Mouse (Mus musculus): ENCODE data around the gene Bak1. TPM values are rescaled to one million over a fixed set of nuclear protein-coding genes. Genes with fewer than 3 reads are reported as not detected.

Gene Bak1
- total RNA-seq, 2 experiments from 2014 or later = 29.7 to 32.1 TPM

DNA sequence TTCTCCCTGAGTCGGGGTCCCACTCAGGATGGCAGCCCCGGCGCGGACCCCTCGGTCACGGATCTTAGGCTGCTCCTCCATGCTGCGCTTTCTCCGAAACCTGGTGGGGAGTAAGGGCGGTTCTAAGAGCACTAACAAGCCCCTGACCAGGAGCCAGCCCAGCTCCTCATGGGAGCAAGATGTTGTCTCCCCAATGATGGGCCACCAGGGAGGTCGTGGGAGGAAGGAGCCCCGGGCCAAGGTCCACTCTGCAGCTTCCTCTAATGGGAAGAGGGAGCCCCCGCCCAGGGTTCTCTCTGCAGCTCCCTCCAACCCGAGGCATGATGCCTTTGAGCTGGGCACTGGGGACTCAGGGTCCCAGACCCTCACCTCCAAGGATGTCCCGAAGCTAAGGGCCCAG lies 622 bp upstream of the Bak1 start:
- intact Hi-C loops (cut with DNase I) = loop anchor here (5.0 kb wide), 1 partner anchor 92 kb away; the partner anchor contains the start of gene Cuta
- DNase-seq (ENCODE audit: extremely low spot score in 1 of 2, low spot score in 2 of 2) = no peak

DNA sequence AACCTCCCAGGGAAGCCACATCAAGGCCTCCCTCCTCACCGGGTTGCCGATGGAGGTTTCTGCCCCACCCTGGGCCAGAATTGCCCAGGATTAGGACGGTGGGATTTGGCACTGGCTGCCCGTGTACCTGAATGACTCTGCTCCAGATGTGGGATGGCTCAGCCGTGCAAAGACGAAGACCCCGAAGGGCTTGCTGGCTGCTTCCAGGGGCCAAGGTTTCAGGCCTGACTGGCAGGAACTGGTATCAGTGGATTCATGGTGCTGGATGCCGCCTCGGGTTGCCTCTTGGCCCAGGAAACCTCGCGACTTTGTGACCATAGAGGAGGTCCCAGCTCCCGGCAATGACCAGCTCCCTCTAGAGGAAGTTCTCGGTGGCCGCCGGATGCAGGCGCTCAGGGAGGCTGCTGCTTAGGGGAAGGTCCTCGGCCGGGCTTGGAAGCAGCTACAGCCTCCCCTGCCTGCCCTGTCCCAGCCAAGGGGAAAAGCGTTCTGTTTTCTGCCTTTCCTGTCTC lies 469 bp downstream of the Bak1 start:
- DNase-seq (ENCODE audit: extremely low spot score in 1 of 2, low spot score in 2 of 2) = peak; percentile 85 to 93
- intact Hi-C loops (cut with DNase I) = loop anchor here (5.0 kb wide), 1 partner anchor 91 kb away; the partner anchor contains the start of gene Cuta

DNA sequence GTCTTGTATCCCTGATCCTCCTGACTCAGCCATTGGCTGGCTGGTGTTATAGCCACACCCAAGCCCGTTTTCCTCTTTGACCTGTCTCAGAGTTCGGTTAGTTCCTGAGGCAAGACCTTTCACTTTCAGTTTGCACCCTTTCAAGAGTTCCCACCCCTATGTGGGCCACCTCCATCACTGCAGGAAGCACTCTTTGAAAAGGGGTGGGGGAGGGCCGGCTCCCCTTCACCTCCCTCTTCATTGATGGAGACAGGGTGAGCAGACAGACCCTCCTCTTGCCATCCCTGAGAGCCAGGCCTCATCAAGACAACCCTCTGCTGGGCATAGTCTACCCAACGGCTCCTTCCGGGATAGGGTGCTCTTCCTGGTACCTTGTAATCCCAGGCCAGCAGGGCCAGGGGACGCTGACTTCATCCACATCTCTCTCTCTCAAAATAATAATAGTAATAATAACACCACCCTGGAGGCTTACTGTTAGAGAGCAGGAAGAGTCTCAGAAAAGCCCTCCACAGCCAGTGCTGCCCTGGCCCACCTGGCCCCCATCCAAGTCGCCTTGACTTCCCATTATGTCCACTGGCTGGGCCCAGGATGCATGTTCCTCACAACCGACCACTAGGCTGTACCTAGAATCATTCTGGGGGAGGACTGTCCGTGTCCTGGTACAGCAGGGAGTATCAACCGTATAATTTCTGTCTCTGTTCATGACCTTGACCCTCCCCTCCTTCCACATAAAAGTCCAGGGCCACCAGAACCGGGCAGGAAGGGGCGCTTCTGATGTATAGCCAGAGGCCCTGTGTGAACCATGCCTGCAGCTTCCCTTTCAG lies 1.1 kb downstream of the Bak1 start:
- DNase-seq (ENCODE audit: extremely low spot score in 1 of 2, low spot score in 2 of 2) = peak in 1 of 2 experiments; percentile 78
- intact Hi-C loops (cut with DNase I) = loop anchor here (5.0 kb wide), 1 partner anchor 90 kb away; the partner anchor contains the start of gene Cuta

DNA sequence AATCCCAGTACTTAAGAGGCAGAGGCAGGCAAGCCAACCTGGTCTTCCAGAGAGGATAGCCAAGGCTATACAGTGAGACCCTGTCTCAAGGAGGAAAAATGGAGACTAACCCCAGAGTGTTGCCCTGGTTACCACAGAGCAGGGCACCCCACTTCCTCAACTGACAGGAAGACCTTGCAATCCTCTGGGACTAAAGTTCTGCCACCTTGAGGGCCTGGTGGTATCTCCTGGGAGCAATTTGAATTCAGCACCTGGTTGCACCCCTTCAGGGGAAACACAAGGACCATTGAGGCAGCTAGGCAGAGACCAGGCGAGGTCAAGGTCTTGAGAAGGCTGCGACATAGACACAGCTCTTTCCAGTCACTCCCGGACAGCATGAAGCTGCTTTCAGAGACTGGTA lies 2.9 kb downstream of the Bak1 start:
- no peak for DNase-seq (ENCODE audit: extremely low spot score in 1 of 2, low spot score in 2 of 2)
- intact Hi-C loops (cut with DNase I) = loop anchor here (5.0 kb wide), 1 partner anchor 89 kb away; the partner anchor contains the start of gene Cuta

DNA sequence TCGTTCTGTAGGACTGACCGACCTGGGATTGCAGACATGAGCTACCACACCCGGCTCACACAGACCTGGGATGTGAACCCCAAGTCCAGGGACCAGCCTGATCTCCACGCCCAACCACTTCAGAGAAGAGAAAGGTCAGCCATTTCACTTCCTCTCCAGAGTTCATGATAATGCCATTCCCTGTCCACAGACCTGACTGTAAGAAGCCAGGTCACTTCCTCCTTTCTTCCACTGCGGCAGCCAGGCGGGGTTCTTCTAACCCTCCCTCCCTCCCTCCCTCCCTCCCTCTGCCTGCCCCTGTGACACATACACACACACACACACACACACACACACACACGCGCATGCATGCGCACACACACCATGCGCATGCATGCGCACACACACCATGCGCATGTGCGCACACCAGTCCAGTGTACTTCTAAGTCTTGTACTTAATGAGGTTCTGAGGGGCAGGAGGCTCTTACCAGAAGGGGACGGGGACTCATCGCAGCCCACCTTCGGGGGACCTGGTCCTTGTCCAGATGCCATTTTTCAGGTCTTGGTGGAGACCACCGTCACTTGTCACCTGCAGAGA lies 3.4 kb downstream of the Bak1 start:
- intact Hi-C loops (cut with DNase I) = loop anchor here (5.0 kb wide), 1 partner anchor 88 kb away; the partner anchor contains the start of gene Cuta
- no peak for DNase-seq (ENCODE audit: extremely low spot score in 1 of 2, low spot score in 2 of 2)

DNA sequence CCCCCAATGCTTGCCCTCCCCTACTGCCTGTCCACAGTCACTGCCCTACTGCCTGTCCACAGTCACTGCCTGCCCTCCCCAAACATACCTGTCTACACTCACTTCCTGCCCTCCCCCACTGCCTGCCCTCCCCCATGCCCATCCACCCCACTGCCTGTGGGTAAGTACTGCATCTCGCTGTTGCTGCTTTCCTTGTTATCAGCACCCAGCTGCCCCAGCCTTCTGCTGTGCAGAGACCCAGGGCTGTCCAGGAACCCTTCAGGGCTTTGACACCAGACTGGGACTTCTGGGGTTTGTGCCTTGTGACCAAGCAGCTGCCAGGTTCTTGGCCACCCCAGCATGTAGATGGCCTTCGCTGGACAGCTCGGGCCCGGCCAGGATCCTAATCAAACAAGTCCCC lies 5.5 kb downstream of the Bak1 start:
- intact Hi-C loops (cut with DNase I) = no loop called here
- no peak for DNase-seq (ENCODE audit: extremely low spot score in 1 of 2, low spot score in 2 of 2)

DNA sequence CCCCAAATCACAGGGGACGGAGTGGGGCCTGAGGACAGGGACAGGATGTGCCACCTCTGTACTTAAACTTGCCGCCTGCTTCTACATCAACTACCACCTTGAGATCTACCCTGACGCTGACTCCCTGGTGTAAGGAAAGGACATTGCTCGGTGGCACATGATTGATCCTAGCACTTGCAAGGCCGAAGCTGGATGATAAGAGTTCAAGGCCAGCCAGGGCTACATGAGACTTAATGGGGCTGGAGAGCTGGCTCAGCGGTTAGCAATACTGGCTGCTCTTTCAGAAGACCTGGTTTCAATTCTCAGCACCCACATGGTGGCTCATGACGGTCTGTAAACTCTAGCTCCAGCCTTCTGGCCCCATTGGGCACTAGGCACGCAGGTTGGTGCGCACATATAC lies 7.1 kb downstream of the Bak1 start:
- no peak for DNase-seq (ENCODE audit: extremely low spot score in 1 of 2, low spot score in 2 of 2)
- intact Hi-C loops (cut with DNase I) = no loop called here

DNA sequence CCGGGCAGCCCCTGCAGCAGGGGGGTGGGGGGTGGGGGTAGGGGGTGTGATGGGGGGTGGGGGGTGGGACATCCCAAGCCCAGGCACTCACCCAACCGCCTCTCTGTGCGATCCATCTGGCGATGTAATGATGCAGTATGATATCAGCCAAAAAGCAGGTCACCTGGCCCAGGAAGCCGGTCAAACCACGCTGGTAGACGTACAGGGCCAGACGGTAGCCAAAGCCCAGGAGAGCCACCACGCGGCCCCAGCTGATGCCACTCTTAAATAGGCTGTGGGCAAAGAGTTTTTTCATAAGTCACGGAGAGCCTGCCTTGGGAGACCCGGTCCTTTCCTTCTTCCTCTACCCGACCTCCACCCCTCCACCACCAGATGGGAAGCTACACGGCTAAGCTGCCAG lies 7.7 kb downstream of the Bak1 start:
- intact Hi-C loops (cut with DNase I) = no loop called here
- no peak for DNase-seq (ENCODE audit: extremely low spot score in 1 of 2, low spot score in 2 of 2)

DNA sequence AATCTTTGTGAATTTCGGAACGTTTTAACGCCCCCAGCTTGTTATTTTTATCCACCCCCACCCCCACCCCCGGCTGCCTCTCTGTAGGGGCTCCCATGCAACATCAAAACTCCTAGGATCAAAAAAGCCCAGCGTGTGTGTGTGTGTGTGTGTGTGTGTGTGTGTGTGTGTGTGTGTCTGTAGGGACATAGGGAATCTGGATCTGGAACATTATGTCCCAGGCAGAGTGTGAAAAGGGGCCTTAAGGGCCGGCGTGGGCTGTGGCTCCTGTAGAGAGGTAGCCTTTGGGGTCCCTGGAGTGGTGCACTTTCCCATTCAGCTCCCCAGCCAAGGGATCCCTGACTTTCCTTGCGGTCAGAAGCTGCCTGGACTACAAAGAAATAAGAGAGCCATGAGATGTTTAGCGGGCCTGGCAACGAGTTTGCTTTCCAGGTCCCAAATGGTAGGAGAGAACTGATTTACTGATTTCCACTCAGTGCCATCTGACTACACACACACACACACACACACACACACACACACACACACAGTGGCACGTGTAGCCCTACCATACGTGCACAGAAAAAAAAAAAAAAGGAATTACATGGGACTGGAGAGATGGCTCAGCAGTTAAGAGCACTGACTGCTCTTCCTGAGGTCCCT lies 10.1 kb downstream of the Bak1 start:
- peak in 1 of 2 experiments; percentile 55 for DNase-seq (ENCODE audit: extremely low spot score in 1 of 2, low spot score in 2 of 2)
- intact Hi-C loops (cut with DNase I) = loop anchor here (5.0 kb wide), 1 partner anchor 46 kb away; the partner anchor contains the start of gene Zbtb9

DNA sequence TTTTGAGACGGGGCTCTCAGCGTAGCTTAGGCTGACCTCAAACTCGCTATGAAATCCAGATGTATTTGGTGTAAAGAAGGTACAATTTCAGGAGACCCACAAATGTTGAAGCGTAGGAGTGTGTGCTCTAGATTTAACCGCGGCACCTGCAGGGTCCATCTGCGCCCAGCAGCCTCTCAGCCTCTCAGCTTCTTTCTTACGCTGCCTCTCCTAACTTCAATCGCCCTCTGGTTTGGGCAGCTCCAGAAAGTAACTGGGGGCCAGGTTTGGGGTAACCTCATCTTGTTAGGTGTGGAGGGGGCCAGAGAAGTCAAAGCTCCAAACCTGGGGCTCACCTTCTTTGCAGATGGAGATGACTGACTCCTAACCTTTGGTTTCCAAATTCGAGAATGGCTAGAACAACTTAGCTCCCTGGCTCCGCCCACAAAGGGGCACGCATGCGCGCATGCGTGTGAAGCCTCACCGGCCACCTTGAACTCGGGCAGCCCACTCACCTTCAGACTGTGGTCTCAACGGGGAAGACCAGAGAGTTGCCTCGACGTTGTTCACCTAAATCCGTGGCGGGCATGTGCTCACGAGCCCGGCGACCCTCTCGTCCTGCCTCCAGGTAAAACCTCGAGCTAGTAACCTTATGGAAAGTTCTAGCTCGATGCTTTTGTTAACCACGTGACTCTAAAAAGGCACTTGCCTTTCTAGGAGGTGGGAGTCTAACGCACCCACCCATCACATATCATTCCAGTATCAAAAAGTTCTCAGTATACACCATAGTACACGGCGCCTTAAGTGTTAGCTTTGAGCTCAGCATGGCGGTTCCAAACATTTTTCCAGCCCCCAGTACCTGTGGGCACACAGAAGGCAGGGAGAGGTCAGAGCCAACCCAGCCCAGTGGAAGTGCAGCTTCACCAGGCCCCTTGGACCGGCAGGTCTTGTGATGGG lies 11.0 kb downstream of the Bak1 start:
- DNase-seq (ENCODE audit: extremely low spot score in 1 of 2, low spot score in 2 of 2) = peak; percentile 68 to 90
- intact Hi-C loops (cut with DNase I) = loop anchor here (5.0 kb wide), 1 partner anchor 46 kb away; the partner anchor contains the start of gene Zbtb9

DNA sequence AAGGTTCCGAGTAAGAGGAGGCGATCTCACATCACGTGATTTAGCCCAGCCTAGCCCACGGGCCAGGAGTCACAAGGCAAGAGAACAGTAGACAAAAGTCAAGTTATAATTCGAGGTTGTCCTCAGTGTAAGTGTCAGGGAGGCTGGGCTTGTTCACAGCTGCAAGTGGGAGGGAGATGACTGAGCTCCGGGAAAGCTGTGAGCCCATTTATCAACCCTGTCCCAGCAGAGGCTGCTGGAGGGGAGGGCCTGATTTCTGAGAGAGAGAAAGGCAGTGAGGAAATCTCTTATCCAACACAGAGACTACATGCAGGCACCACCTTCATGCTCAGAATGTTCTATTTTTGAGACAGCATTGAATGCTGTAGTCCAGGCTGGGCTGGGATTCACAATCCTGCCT lies 15.9 kb downstream of the Bak1 start:
- no peak for DNase-seq (ENCODE audit: extremely low spot score in 1 of 2, low spot score in 2 of 2)
- intact Hi-C loops (cut with DNase I) = no loop called here

DNA sequence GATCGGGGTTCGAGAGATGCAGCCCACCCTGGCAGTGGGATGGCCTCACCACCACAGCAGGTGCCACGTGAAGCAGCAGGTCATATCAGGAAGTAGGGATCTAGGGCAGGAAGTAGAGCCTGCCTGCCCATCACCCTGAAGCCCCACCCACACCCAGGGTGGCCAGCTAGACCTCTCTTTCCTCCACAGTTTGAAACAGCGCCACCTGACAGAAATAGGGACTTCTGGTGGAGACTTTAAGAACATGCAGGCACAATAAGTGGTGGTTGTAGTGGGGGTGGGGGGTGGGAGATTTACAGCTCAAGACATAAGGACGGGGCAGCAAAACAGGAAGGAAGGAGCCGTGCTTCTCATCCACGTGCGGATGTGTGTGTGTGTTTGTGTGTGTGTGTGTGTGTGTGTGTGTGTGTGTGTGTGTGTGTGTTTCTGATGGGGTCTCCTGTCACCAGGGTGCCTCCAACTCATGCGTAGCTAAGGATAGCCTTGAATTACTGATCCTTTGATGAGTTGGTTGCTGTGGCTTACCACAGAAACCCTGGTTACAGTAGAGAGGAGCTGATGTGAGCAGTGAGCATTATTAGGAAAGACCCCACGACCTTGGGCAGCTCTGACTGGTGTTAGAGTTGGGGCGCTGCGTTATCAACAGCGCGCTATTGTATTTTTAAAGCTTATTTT lies 16.7 kb downstream of the Bak1 start:
- intact Hi-C loops (cut with DNase I) = no loop called here
- DNase-seq (ENCODE audit: extremely low spot score in 1 of 2, low spot score in 2 of 2) = peak in 1 of 2 experiments; percentile 72

DNA sequence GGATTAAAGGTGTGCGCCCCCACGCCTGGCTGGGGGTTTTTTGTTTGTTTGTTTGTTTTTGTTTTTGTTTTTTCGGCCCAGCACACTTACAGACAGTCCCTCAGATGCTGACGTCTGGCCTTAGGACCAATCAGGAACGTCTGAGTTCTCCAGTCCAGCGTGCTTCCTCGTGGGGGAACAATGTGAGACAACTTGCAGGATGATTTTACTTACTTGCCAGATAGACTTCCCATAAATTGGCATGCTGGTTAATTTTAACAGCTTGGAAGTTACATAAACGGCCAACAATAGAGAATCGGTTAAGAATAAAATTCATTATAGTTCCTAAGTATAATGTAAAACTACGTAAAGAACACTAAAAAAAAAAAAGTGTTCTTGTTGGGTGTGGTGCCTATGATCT lies 17.6 kb downstream of the Bak1 start:
- intact Hi-C loops (cut with DNase I) = no loop called here
- DNase-seq (ENCODE audit: extremely low spot score in 1 of 2, low spot score in 2 of 2) = no peak

DNA sequence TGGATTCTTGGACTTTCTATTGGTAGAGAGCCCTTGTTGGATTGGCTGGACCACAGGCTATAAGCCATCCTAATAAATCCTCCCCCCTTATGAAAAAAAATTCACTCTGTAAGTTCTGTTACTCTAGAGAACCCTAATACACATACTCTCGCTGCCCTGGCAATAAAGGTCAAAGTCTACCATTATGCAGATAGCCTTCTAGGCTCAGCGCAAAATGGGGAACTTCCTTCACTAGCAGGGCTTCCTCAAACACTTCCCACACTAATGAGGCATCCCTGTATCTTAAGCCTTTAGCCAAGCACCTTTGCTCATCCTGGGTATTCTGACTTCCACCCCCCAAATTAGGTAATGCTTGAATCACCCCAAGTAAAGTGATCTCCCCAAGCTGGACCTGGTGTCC lies 20.5 kb downstream of the Bak1 start:
- DNase-seq (ENCODE audit: extremely low spot score in 1 of 2, low spot score in 2 of 2) = no peak
- intact Hi-C loops (cut with DNase I) = no loop called here

DNA sequence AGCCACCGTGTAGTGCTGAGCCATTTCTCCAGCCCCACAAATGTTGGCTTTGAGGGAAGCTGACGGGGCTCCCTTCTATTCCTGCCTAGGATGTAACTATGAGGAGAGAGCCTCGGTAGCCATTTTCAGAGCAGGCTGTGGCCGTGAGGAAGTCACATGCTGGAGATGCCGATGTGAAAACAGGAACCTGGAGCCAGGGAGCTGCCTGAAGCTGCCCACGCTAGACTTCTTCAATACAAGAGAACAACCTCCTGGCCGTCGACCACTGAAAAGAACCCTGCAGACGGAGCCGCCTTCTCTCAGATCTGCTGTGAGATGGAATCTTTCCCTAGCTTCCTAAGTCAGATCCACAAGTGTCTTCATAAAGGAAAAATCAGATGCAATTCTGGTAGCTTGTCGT lies 23.2 kb downstream of the Bak1 start:
- intact Hi-C loops (cut with DNase I) = no loop called here
- DNase-seq (ENCODE audit: extremely low spot score in 1 of 2, low spot score in 2 of 2) = no peak

DNA sequence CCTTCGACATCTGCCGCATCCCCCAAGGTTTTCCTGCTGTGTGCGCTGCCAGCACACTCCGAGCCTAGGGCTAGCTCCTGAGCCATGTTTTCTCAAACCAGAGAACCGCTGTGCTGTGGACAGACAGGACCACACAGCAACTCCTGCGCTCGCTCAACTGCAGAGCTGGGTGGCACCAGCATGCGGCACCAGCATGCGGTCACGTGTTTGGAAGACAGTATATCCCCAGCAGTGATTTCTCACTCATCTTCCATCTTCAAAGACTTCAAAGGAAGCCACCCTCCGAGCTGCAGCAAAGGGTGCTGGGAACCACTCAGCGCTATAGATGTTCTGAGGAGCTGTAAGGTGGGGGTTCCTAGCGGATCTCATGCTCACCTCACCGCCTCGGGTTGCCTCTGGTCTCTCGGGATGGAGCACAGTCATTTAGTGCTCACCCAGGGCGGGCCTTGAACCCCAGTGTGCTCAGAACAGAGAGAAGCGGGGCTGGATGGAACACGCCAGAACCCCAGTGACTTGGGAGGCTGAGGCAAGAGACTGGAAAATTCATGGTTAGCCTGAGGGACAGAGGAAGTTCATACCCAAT lies 23.8 kb downstream of the Bak1 start:
- DNase-seq (ENCODE audit: extremely low spot score in 1 of 2, low spot score in 2 of 2) = no peak
- intact Hi-C loops (cut with DNase I) = no loop called here

DNA sequence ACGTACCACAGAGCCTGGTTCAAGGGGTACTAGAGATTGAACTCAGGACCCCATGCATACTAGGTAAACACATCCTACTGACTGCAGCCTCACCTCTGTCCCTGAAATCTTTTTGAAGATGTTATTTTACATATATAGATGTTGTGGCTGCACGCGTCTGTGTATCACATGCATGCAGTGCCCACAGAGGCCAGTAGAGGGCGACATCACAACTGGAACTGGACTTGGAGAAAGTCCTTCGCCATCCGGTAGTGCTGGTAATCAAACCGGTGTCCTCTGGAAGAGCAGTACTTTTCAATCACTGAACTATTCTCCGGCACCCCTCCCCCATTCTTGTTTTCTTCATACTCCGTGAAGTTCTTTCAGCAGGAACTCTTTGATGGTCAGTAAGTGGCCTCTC lies 24.4 kb downstream of the Bak1 start:
- DNase-seq (ENCODE audit: extremely low spot score in 1 of 2, low spot score in 2 of 2) = peak; percentile 38 to 66
- intact Hi-C loops (cut with DNase I) = no loop called here

DNA sequence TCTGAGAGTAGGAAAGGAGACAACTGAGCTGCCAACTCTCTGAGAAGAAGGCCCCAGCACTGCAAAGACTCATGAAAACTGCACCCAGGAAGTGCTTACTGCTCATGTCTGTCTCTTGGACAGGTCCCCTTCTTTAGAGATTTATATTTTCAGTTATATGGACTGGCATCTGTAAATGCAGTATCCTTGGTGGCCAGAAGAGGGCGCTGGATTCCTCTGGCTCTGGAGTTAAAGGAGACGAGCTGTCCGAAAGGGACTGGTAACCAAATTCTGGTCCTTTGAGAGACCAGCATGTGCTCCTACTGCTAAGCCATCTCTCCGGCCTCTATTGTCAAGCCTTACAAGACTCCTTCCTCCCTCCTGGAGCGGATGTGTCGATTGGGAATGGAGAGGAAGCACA lies 26.9 kb downstream of the Bak1 start:
- intact Hi-C loops (cut with DNase I) = no loop called here
- DNase-seq (ENCODE audit: extremely low spot score in 1 of 2, low spot score in 2 of 2) = no peak
